Mouse (Mus musculus) brain, adult 2 months (tissue): ENCODE data around the gene Dlgap5.

ENCODE experiments used
- DNase-seq: peaks from one replicate; pipeline ENCODE4 v3.0.0; 2011; ENCODE audit warnings: low read depth, low spot score

Dlgap5 gene

GRCm38 (mm10) chr14:47353240-47353639 is 65.0 kb downstream of the Dlgap5 start:
- DNase-seq = peak; percentile 33

- no peak for DNase-seq
Measured at GRCm38 (mm10) chr14:47352272-47352671, 65.9 kb downstream of the Dlgap5 start.

GRCm38 (mm10) chr14:47350974-47351373 is 67.2 kb downstream of the Dlgap5 start:
- peak; percentile 42 for DNase-seq

GRCm38 (mm10) chr14:47346715-47347114 is 71.5 kb downstream of the Dlgap5 start:
- DNase-seq = no peak

- DNase-seq = peak; percentile 85
Measured at GRCm38 (mm10) chr14:47341811-47342291, 76.4 kb downstream of the Dlgap5 start.

- no peak for DNase-seq
Measured at GRCm38 (mm10) chr14:47340231-47340925, 77.8 kb downstream of the Dlgap5 start.
